Mouse (Mus musculus): ENCODE measurements around the gene Hcfc1r1. TPM values are rescaled to one million over a fixed set of nuclear protein-coding genes. Genes with fewer than 3 reads are reported as not detected.

Gene Hcfc1r1
- total RNA-seq (2022): 100 to 1,000 TPM; 108 to 127 (median 120) TPM

DNA sequence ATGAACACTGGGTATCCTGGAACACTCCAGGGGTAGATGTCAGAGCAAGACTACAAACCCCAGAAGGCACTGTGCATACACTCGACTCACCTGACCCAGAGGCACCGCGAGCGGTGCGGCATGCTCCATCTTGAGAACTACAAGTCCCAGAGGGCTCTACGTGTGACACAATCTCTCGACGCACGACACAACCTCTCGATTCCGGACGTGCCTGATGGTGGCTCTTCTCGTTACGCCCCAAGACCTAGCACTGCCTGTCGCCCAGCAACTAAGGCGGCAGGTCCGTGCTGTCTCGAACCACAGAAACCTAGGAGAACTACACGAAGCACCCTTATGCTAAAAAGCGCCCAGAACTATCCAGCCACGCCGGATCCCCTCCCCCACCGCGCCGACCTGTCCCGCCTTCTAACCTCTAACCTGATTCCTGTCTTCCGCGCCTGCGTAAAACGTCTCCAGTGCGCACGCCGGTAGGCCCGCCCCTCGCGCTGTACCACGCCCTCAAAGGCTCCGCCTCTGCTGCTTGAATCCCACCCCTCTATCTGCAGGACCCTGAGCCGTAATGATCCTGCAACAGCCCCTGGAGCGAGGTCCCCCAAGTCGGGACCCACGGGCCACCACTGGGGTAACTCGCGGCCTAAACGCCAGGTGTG lies at the start of gene Hcfc1r1, which contains the start of gene Thoc6:
Gene Hcfc1r1, plus strand, starts transcription at position 173 of the 650 bp plus-strand sequence.
Gene Thoc6, minus strand, starts transcription at position 459 of the 650 bp plus-strand sequence.
- DNase-seq (ENCODE audit: low spot score in 2 of 2): peak; percentile 89 to 90

DNA sequence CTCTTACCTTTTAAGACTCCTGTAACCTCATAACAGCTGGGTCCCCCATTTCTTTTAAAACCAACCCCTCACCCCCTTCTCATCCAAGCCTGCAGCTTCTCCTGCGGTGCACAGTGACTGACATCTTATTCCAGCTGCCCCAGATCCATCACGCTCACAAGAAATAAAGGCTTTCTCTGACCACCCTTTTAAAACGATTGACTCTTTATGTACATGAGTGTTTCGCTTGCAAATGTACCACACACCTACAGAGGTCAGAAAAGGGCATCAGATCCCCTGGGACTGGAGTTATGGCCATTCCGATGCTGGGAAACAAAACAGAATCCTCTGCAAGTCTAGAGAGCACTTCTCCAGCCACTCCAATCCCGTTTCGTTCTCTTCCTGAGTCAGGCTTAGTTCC lies 45.6 kb upstream of the Hcfc1r1 start:
- DNase-seq (ENCODE audit: low spot score in 2 of 2): no peak

DNA sequence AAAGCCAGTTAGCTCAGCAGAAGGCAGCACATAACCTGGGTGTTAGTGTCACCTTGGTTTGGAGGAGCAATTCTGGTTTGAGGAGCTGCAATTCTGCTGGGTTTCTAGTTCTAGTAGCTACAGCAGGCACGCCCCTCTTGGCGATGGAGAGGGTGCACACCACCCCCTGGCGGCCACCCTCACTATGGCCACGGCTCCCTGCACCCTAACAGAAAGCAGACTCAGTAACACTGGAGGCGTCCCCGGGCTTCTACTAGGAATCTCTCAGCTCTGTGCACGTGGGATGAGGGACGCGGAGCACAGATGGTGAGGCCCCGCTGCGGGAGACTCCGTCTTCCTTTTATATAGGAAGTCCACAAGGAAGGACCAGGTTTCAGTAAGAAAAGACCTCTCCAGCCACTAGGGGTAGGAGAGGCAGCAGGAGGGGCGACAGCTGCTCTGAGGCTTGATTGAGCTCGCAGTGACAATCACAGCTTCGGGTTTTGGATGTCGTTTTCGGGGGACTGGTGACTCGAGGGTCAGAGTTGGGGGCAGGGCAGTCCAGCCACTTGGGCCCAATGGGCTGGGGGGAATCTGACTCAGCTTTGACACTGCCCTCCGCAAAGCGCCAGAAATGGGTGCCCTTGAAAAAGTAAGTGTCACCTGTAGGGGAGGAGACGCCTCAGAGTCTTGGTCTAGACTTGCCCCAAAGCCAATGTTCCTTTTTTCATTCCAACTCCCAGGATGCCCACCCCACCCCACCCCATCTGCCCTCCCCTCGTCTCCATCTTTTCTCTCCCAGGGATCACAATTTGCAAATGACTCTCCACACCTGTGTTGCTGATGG lies 43.0 kb upstream of the Hcfc1r1 start:
- peak; percentile 59 to 63 for DNase-seq (ENCODE audit: low spot score in 2 of 2)

DNA sequence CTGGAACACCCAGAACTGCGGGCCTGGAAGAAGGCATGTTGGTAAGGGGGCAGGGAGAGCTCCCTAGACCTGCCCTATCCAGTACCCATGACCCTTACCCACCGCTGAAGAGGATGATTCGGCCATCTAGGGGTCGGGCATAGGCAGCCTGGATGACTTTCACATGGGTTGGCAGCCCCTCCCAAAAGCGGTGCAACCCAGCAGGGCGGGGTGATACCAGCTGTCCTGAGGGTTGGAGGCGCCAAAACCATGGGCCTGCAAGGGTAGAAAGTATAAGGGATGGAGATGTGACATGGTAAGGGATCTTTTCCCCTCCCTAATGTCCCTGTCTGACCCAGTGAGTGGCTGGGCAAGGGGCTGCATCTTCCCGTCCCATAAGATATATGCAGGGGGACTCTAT lies 42.2 kb upstream of the Hcfc1r1 start:
- no peak for DNase-seq (ENCODE audit: low spot score in 2 of 2)

DNA sequence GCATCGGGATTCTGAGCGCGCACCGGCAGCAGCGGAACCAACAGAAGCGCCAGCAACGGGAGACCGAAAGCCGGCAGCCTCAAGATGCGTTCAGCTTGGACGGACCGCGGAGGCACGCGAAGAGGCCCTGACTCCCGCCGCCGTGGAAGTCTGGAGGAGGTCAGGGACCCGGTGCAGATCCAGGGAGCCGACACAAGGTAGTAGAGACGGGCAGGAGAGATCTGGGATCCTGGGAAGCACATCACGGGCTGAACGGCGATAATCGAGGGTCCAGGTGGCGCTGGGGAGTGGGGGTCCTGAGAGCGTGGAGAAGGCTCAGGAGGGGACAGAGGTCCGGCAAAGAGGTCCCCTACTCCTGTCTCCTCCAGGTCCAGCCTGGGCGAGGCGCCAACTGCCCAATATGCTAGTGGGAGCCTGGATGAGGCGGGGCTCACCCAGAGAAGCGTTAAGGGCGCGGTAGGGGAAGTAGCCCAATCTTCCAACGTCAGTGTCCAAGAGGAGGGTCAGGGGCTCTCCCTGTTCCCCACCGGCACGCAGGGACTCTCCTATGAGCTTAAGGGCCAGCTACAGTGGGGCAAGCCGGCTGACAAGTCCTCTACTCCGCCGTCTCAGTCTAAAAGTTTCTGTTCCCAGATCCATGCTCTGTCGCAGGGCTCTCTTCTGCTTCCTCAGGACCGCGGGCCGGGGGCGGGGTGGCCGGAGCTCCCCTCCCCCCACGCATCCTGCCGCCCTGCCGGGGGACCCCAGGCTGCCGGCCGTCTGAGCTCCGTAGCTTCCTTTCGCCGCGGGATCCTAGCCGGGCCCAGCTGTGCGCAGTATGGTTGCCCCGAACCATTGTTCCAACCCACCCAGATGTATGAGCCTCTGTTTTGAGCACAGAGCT lies 28.5 kb upstream of the Hcfc1r1 start, which contains the start of gene Mmp25:
Gene Mmp25, minus strand, starts transcription at position 665 of the 883 bp plus-strand sequence.
- no peak for DNase-seq (ENCODE audit: low spot score in 2 of 2)

- DNase-seq (ENCODE audit: low spot score in 2 of 2): no peak
These were observed 27.5 kb upstream of the Hcfc1r1 start for GRCm38 (mm10) chr17:23645894-23646293.

DNA sequence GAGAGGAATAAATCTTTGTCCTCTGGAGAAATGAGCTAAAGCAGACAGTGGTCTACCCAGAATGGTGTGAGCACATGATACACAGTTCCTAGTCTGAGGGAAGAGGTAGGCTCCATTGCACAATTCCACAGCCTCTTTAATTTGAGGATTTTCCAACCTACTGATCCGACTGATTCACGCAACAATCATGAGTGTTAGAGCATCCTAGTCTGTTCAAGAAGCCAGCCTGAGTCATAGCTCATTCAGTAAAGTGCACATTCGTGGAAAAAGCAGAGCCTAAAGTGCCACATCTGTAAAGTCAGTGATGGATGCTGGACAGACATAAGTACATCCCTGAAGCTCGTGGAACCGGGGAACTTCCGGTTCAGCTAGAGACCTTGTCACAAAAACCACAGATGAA lies 22.0 kb upstream of the Hcfc1r1 start:
- no peak for DNase-seq (ENCODE audit: low spot score in 2 of 2)

- DNase-seq (ENCODE audit: low spot score in 2 of 2): no peak
These were observed 20.1 kb upstream of the Hcfc1r1 start for GRCm38 (mm10) chr17:23653324-23653723.

DNA sequence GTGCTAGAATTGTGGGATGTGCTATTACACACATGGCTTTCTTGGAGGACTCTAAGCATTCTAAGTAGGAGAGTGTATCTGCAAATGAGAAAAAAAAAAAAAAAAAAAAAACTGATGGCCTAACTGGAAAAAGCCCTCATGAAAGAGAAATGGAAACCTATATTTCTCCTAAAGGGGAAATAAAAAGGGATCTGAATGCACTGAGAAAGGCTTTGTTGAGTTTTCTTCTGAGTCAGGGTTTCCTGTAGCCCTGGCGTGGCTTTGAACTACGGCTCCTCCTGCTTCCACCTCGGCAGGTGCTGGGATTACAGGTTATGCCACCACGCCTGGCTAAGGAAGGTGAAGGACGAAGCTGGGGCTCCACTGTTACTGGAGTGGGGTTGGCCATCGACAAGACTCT lies 19.4 kb upstream of the Hcfc1r1 start:
- DNase-seq (ENCODE audit: low spot score in 2 of 2): no peak

DNA sequence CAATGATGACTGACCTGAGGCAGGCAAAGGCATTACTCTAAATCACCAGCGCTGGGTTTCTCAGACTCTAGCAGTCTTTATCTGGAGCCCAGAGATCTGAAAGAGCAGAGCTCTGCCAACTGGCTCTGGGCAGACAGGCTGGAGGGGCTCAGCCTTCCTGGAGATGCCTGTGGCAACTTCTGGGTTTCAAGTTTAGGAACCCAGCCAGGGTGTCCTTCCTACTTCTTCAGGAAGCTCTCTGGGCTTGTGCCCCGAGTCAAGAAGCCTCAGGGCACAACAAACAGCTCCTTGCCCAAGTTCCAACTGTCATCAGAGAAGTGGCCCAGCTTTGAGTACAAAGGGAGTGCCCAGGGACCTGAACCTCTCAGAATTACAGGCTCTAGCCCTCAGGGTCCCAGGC lies 19.0 kb upstream of the Hcfc1r1 start:
- no peak for DNase-seq (ENCODE audit: low spot score in 2 of 2)

GRCm38 (mm10) chr17:23658450-23658849 lies 14.9 kb upstream of the Hcfc1r1 start:
- no peak for DNase-seq (ENCODE audit: low spot score in 2 of 2)

DNA sequence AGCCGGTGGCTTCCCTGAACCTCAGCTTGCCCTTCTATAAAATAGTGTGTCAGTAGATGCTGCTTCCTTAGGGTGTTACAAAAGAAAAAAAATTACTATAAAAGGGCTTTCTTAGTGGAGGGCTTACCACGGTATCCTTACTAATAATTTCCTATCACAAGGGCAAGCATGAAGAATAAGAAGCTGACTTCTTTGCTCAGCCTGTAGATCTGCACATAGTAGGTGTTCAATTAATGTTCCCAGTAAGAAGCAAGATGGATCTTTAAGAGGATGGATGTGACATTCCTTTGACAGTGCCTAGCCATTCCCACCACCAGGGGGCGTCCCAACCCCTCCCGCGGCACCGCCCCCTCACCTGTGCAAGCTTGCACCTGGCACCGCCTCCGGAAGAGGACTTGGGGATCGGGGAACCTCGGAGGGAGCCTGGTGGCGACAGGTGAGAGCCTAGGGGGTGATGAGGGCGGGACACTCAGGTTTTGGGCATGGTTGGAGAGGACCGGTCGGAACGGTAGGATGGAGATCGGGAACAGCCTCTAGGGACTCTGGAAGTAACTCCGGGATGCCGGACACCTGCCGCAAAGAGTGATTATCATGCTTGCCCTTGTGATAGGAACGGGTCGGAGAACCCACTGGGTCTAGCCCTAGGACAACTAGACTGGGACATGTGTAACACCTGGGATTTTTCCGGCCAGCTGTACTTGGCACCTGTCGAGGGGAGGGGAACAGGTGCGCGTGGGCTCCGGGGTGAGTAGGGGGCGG lies 13.1 kb upstream of the Hcfc1r1 start, which contains the start of gene Bicdl2:
Gene Bicdl2, plus strand, starts transcription at position 390 of the 759 bp plus-strand sequence.
- no peak for DNase-seq (ENCODE audit: low spot score in 2 of 2)

DNA sequence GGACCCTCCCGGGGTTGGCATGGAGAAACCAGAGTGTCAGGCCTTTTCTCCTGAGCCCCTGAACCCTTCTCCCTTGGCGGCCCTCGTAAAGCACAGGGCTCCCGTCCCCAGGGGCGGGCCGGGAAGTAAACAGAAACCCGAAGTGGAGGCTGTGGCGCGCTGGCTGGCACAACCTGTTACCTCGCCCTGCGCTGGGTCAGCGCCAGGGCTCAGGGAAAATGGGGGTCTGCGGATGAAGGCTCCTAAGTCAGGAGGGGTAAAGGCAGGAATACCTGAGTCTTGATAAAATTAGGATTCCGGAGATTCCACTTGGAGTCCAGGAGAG lies 12.6 kb upstream of the Hcfc1r1 start:
- DNase-seq (ENCODE audit: low spot score in 2 of 2): no peak

DNA sequence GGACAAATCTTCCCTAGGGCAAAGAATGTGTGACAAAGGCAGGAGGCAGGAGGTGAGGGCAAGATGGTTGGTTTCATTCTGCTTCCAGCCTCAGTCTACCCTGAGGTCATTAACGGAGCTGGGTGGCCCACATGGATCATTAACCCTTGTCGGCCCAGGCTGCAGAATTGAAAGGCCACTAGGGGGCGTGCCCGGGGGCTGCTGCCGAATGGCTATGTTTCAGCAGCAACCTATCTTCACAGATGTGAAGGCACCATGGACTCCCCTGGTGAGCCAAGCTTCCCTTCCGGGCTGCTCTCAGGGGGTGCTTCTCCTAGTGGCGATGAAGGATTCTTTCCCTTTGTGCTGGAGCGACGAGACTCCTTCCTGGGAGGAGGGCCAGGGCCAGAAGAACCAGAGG lies 11.9 kb upstream of the Hcfc1r1 start:
- DNase-seq (ENCODE audit: low spot score in 2 of 2): no peak

- DNase-seq (ENCODE audit: low spot score in 2 of 2): no peak
These were observed 8.8 kb upstream of the Hcfc1r1 start for GRCm38 (mm10) chr17:23664556-23665021.

GRCm38 (mm10) chr17:23665511-23665910 lies 7.9 kb upstream of the Hcfc1r1 start:
- no peak for DNase-seq (ENCODE audit: low spot score in 2 of 2)

- DNase-seq (ENCODE audit: low spot score in 2 of 2): no peak
These were observed 2.8 kb upstream of the Hcfc1r1 start for GRCm38 (mm10) chr17:23670516-23671074.

GRCm38 (mm10) chr17:23671519-23671918 lies 1.9 kb upstream of the Hcfc1r1 start:
- DNase-seq (ENCODE audit: low spot score in 2 of 2): no peak

DNA sequence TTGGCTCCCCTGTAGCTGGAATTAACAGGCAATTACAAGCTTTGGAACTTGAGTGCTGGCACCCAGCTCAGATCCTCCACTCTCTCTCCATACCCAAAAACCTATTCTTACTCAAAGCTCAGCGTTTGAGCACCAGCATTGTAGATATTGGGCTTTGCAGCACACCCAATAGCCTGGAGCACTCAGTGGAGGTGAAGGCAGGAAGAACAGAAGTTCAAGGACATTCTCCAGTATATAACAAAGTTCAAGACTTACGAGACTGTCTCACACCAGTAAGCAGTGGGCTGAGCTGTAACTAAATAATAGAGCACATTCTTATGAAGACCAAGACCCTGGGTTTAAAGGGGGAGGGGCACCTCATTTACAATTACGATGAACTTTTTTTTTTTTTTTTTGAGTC lies 635 bp upstream of the Hcfc1r1 start:
- no peak for DNase-seq (ENCODE audit: low spot score in 2 of 2)

DNA sequence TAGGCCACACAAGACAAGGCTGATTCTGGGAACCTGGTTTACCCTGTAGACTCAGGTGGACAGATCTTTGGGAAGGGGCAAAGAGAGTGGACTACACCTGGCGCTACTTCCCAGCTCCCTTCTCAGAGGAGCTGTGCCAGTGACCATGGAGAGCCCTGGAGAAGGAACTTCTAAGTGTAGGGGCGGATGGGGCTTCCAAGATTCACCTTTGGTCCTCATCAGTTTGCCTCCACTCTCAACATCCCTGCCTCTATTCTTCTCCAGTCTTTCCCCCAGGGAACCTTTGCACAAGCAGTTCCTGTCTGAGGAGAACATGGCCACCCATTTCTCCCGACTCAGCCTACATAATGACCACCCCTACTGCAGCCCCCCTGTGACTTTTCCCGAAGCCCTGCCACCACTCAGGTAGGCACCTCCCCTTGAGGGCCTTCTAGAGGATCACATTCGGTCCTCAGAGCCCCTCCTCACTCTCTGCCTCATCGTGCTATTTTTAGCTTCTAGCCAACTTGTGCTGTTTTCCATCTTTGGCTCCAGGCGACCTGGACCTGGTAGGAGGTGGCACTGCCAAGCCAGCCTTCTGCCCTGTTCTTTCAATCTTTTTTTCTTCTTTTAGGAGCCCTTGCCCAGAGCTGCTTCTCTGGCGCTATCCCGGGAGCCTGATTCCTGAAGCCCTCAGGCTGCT lies 1.0 kb downstream of the Hcfc1r1 start:
- DNase-seq (ENCODE audit: low spot score in 2 of 2): no peak

All from gastrocnemius, adult 8-10 months (tissue).